Mouse (Mus musculus) skeletal muscle tissue, postnatal 0 days (tissue): Measurements from ENCODE around the gene Rgl2. TPM values are rescaled to one million over a fixed set of nuclear protein-coding genes. Genes with fewer than 3 reads are reported as not detected.

Source experiments
- microRNA-seq, 2 experiments: library from miRNA; unstranded; fragments of <30 nt; microRNA quantifications; one replicate each; pipeline ENCODE4; 2016
- polyA plus RNA-seq: library from polyadenylated mRNA; unstranded; fragments of >200 nt; fragmentation: Nextera tagmentation; extraction: Ambion mirVana; gene quantifications from 2 replicates; pipeline ENCODE4 v1.2.1, GENCODE M21; 2015

Rgl2 gene
- polyA plus RNA-seq: 20.9 and 22.0 TPM in 2 replicates

GRCm38 (mm10) chr17:33929371-33930279 is at the start of gene Rgl2:
Gene Rgl2, plus strand, starts transcription at chr17:33929543.

GRCm38 (mm10) chr17:33890533-33891059 is 38.7 kb upstream of the Rgl2 start, which contains the start of gene Kifc1:
Gene Kifc1, minus strand, starts transcription at chr17:33890661.

GRCm38 (mm10) chr17:33904835-33905234 is 24.5 kb upstream of the Rgl2 start, which contains the start of gene Platr17:
Gene Platr17, plus strand, starts transcription at chr17:33905135.

GRCm38 (mm10) chr17:33909077-33909868 is 20.1 kb upstream of the Rgl2 start, which contains the start of gene Daxx:
Gene Daxx, plus strand, starts transcription at chr17:33909414.

GRCm38 (mm10) chr17:33915671-33916250 is 13.6 kb upstream of the Rgl2 start, which contains the start of the genes Tapbp and Zbtb22:
Gene Tapbp, plus strand, starts transcription at chr17:33915899.
Gene Zbtb22, plus strand, starts transcription at chr17:33915904.

GRCm38 (mm10) chr17:33940206-33940805 is 11.0 kb downstream of the Rgl2 start, which contains the start of the genes Pfdn6 and Wdr46:
Gene Pfdn6, minus strand, starts transcription at chr17:33940343.
Gene Wdr46, plus strand, starts transcription at chr17:33940660.

GRCm38 (mm10) chr17:33951021-33951946 is 21.9 kb downstream of the Rgl2 start, which contains the start of gene B3galt4:
Gene B3galt4, minus strand, starts transcription at chr17:33951488.

GRCm38 (mm10) chr17:33955555-33956214 is 26.3 kb downstream of the Rgl2 start, which contains the start of the genes Vps52 and Rps18:
Gene Vps52, plus strand, starts transcription at chr17:33955812.
Gene Rps18, minus strand, starts transcription at chr17:33956001.

Small RNA genes within 50 kb of the gene (microRNA-seq; reads per million reads assigned to microRNA genes)
- gene Gm27740: 0 reads per million in 2 experiments

Other genes with a start within 250 kb of the Rgl2 start
- 96.2 and 131 TPM in 2 replicates for gene Hnrnpm, start 242.7 kb upstream of the Rgl2 start, polyA plus RNA-seq
- gene March2, start 210.9 kb upstream of the Rgl2 start, polyA plus RNA-seq: 75.3 and 77.9 TPM in 2 replicates
- 235 and 237 TPM in 2 replicates for gene Rab11b, start 169.0 kb upstream of the Rgl2 start, polyA plus RNA-seq
- 76.0 and 98.6 TPM in 2 replicates for gene Angptl4, start 147.7 kb upstream of the Rgl2 start, polyA plus RNA-seq
- gene Kank3, start 119.0 kb upstream of the Rgl2 start, polyA plus RNA-seq: 29.3 and 30.3 TPM in 2 replicates
- gene Rps28, start 105.0 kb upstream of the Rgl2 start, polyA plus RNA-seq: 640 and 826 TPM in 2 replicates
- gene Ndufa7, start 105.0 kb upstream of the Rgl2 start, polyA plus RNA-seq: 501 and 563 TPM in 2 replicates
- gene Cd320, start 86.5 kb upstream of the Rgl2 start, polyA plus RNA-seq: 28.6 and 40.2 TPM in 2 replicates
- gene Gm7029, start 55.7 kb upstream of the Rgl2 start, polyA plus RNA-seq: not detected in 2 replicates
- 1.4 and 2.0 TPM in 2 replicates for gene Kifc1, start 38.9 kb upstream of the Rgl2 start, polyA plus RNA-seq
- 0.18 and 0.55 TPM in 2 replicates for gene Platr17, start 24.4 kb upstream of the Rgl2 start, polyA plus RNA-seq
- gene Daxx, start 20.1 kb upstream of the Rgl2 start, polyA plus RNA-seq: 22.3 and 22.6 TPM in 2 replicates
- gene Tapbp, start 13.6 kb upstream of the Rgl2 start, polyA plus RNA-seq: 28.8 and 38.5 TPM in 2 replicates
- 10.8 and 12.1 TPM in 2 replicates for gene Zbtb22, start 13.6 kb upstream of the Rgl2 start, polyA plus RNA-seq
- gene Pfdn6, start 10.8 kb downstream of the Rgl2 start, polyA plus RNA-seq: 91.1 and 107 TPM in 2 replicates
- 13.7 and 15.4 TPM in 2 replicates for gene Wdr46, start 11.1 kb downstream of the Rgl2 start, polyA plus RNA-seq
- gene B3galt4, start 21.9 kb downstream of the Rgl2 start, polyA plus RNA-seq: 5.6 and 7.0 TPM in 2 replicates
- 31.6 and 31.8 TPM in 2 replicates for gene Vps52, start 26.3 kb downstream of the Rgl2 start, polyA plus RNA-seq
- gene Rps18, start 26.5 kb downstream of the Rgl2 start, polyA plus RNA-seq: 1,060 and 1,200 TPM in 2 replicates
- 49.2 and 107 TPM in 2 replicates for gene H2-K1, start 70.8 kb downstream of the Rgl2 start, polyA plus RNA-seq
- gene Ring1, start 95.1 kb downstream of the Rgl2 start, polyA plus RNA-seq: 12.3 and 13.6 TPM in 2 replicates
- gene H2-Ke6, start 98.5 kb downstream of the Rgl2 start, polyA plus RNA-seq: 46.7 and 46.9 TPM in 2 replicates
- 82.1 and 94.7 TPM in 2 replicates for gene Slc39a7, start 102.1 kb downstream of the Rgl2 start, polyA plus RNA-seq
- 31.9 and 33.4 TPM in 2 replicates for gene Rxrb, start 102.3 kb downstream of the Rgl2 start, polyA plus RNA-seq
- gene Col11a2, start 109.9 kb downstream of the Rgl2 start, polyA plus RNA-seq: 1.9 and 5.7 TPM in 2 replicates
- gene H2-Oa, start 162.8 kb downstream of the Rgl2 start, polyA plus RNA-seq: 0.27 and 0.35 TPM in 2 replicates
- 10.7 and 10.8 TPM in 2 replicates for gene H2-DMa, start 190.0 kb downstream of the Rgl2 start, polyA plus RNA-seq
- gene Brd2, start 193.1 kb downstream of the Rgl2 start, polyA plus RNA-seq: 42.6 and 45.7 TPM in 2 replicates
- gene H2-DMb2, start 213.8 kb downstream of the Rgl2 start, polyA plus RNA-seq: 0.17 and 0.33 TPM in 2 replicates
- 0.44 and 1.1 TPM in 2 replicates for gene H2-DMb1, start 223.5 kb downstream of the Rgl2 start, polyA plus RNA-seq